Mouse (Mus musculus) spleen, adult 10 weeks (tissue): ENCODE measurements around the gene Agpat2. TPM values are rescaled to one million over a fixed set of nuclear protein-coding genes. Genes with fewer than 3 reads are reported as not detected.

Experiments
- polyA plus RNA-seq: library from polyadenylated mRNA; stranded (reverse); fragments of 350-450 nt; fragmentation: Illumina TruSeq; extraction: RNeasy Lipid Tissue Mini Kit (QIAGEN cat#74804); gene quantifications from one replicate; pipeline ENCODE4 v1.2.3, GENCODE M21; 2015; ENCODE audit warnings: low replicate concordance; ENCODE audit not compliant: insufficient read depth

The Agpat2 gene
- polyA plus RNA-seq = 8.3 TPM

DNA sequence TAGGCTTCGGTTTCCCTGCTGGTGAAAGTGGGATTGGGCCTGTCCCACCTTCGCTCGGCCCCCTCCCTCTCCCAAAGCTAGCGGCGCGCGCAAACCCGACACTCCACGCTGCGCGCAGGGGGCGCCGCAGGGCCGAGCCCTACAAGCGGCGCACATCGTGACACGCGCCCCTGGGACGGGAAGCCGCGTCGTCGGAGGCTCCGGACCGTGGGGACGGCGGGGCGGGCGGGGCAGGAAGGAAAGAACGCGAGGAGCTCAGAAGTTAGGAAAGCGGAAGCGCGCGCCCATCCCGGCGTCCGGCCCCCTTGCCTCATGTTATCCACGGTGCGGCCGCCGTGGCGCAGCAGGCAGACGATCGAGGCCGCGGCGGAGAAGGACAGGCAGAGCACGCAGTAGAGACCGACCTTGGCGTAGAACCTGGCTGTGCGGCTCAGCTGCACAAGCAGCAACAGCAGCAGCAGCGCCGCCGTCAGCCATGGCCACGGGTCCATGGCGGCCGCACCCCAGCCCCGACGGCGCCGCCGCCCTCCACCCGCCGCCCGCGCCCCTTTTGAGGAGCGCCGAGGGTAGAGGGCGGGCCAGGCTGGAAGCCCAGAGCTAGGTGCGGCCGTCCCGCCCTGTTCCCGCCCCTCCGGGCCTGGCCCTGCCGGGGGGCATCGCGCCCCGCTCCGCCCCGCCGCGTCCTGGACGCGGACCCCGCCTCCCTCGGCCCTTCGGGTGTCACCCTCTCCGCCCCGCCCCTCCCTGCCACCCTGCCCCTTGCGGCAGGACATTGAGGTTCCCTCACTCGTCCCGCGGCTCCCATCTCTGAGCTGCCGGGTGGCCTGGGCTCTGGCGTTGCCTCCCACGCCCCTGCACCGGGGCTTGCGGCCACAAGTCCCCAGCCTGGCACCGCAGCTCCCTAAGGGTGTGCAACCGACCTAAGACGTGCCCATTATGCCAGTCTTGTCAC lies at the start of gene Agpat2:
Gene Agpat2, minus strand, starts transcription at position 698 of the 952 bp plus-strand sequence.

GRCm38 (mm10) chr2:26627921-26628739 lies 23.9 kb upstream of the Agpat2 start, which contains the start of gene Fam69b:
Fam69b (plus strand) TSS chr2:26628457.

GRCm38 (mm10) chr2:26586294-26587043 lies 17.7 kb downstream of the Agpat2 start, which contains the start of gene Gm20532:
Gm20532 (plus strand) TSS chr2:26586639.

GRCm38 (mm10) chr2:26579714-26580113 lies 24.5 kb downstream of the Agpat2 start, which contains the start of gene Egfl7:
Egfl7 (plus strand) TSS chr2:26580014.

Other genes starting within 250 kb of the Agpat2 start
- gene Card9, start 243.5 kb downstream of the Agpat2 start, polyA plus RNA-seq = 2.3 TPM
- gene Snapc4, start 223.8 kb downstream of the Agpat2 start, polyA plus RNA-seq = 54.0 TPM
- 103 TPM for gene Entr1, start 215.1 kb downstream of the Agpat2 start, polyA plus RNA-seq
- gene Pmpca, start 215.1 kb downstream of the Agpat2 start, polyA plus RNA-seq = 70.0 TPM
- 18.7 TPM for gene Inpp5e, start 195.2 kb downstream of the Agpat2 start, polyA plus RNA-seq
- 67.4 TPM for gene Sec16a, start 159.2 kb downstream of the Agpat2 start, polyA plus RNA-seq
- 6.8 TPM for gene Notch1, start 87.8 kb downstream of the Agpat2 start, polyA plus RNA-seq
- 84.4 TPM for gene Egfl7, start 24.4 kb downstream of the Agpat2 start, polyA plus RNA-seq
- gene Gm20532, start 17.8 kb downstream of the Agpat2 start, polyA plus RNA-seq = not detected
- 0.64 TPM for gene Fam69b, start 24.0 kb upstream of the Agpat2 start, polyA plus RNA-seq
- gene Lcn4, start 66.9 kb upstream of the Agpat2 start, polyA plus RNA-seq = 7.0 TPM